Mouse (Mus musculus) heart, embryonic 11.5 days (tissue): Measurements from ENCODE around the gene Itgb8. TPM values are rescaled to one million over a fixed set of nuclear protein-coding genes. Genes with fewer than 3 reads are reported as not detected.

ENCODE experiments used
- ATAC-seq: fragments of 200-750 bp; cut with Nextera tagmentation; replicated peaks from 2 replicates; pipeline ENCODE4 v1.8.0; 2017; ENCODE audit warnings: moderate library complexity; ENCODE audit not compliant: insufficient number of reproducible peaks, low FRiP score, low TSS enrichment
- H3K27ac ChIP-seq: fragments of 300-500 bp; sonication (generic); 2 replicates; pipeline ENCODE4 v1.5.1; 2014; ENCODE audit warnings: mild to moderate bottlenecking, low read depth, low read length
- H3K27me3 ChIP-seq: fragments of 300-500 bp; sonication (generic); 2 replicates; pipeline ENCODE4 v1.6.1; 2014; ENCODE audit warnings: mild to moderate bottlenecking, low read length, mixed read lengths; ENCODE audit not compliant: control insufficient read depth, insufficient read depth
- H3K36me3 ChIP-seq: fragments of 300-500 bp; sonication (generic); 2 replicates; pipeline ENCODE4 v1.6.1; 2014; ENCODE audit warnings: mild to moderate bottlenecking, low read length, moderate library complexity, mixed read lengths; ENCODE audit not compliant: control insufficient read depth, insufficient read depth
- H3K4me1 ChIP-seq: fragments of 300-500 bp; sonication (generic); 2 replicates; pipeline ENCODE4 v1.6.1; 2014; ENCODE audit warnings: low read length; ENCODE audit not compliant: control insufficient read depth, insufficient read depth
- H3K4me2 ChIP-seq: fragments of 300-500 bp; sonication (generic); 2 replicates; pipeline ENCODE4 v1.6.1; 2014; ENCODE audit warnings: mild to moderate bottlenecking, moderate library complexity
- H3K4me3 ChIP-seq: fragments of 300-500 bp; sonication (generic); 2 replicates; pipeline ENCODE4 v1.5.1; 2014; ENCODE audit warnings: low read depth, low read length
- H3K9ac ChIP-seq: fragments of 300-500 bp; sonication (generic); 2 replicates; pipeline ENCODE4 v1.6.1; 2014; ENCODE audit warnings: mild to moderate bottlenecking, low read depth, low read length, moderate library complexity
- H3K9me3 ChIP-seq: fragments of 300-500 bp; sonication (generic); replicated peaks from 2 replicates; pipeline ENCODE4 v1.6.1; 2016; ENCODE audit warnings: low read length; ENCODE audit not compliant: control insufficient read depth
- WGBS: fragments of 180-500 bp; shearing (Covaris S2); extraction: QIAGEN DNeasy Blood & Tissue Kit; methylation state at CpG from one replicate; pipeline ENCODE4 v1.1.7; 2014; ENCODE audit not compliant: insufficient replicate concordance; 5-methylcytosine and 5-hydroxymethylcytosine counted together
- polyA plus RNA-seq: library from polyadenylated mRNA; unstranded; fragments of >200 nt; fragmentation: Nextera tagmentation; extraction: Ambion mirVana; gene quantifications from 2 replicates; pipeline ENCODE4 v1.2.1, GENCODE M21; 2014

Itgb8 gene
- polyA plus RNA-seq, 1 experiment from 2014 or later = 6.5 TPM

DNA sequence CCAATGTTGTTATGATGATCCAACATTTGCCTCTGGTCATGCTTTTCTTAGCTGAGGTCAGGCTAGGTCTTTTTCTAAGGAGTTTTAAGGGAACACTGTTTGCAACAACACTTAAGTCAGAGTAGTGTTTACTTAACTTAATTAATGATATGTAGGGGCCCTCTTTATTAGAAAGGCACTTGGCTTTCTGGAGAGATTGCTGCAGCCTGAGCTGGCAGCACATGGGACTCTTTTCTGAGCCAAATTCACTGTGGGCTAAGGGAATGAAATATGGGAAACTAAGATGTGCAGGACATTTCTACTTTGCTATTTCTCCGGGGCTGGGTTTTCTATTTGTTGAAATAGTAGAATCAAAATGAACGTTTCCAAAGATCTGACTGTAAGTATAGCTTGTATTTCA, 73.5 kb downstream of the Itgb8 start:
- 78% methylated on average over 2 of the region's 2 CpGs for WGBS
- no peak overlapping the region for H3K4me3 ChIP-seq
- no peak overlapping the region for H3K4me2 ChIP-seq
- no peaks in the 10 kb centered on the region for H3K27me3 ChIP-seq
- H3K27ac ChIP-seq = no peak overlapping the region
- no peak overlapping the region for H3K9ac ChIP-seq
- peaks cover 2% of the 10 kb centered on the region; the same call in 1 of the 2 replicates for H3K4me1 ChIP-seq
- ATAC-seq = no peak
- no peaks in the 10 kb centered on the region for H3K9me3 ChIP-seq
- peaks cover 3% of the 10 kb centered on the region; the same call in 1 of the 2 replicates for H3K36me3 ChIP-seq

DNA sequence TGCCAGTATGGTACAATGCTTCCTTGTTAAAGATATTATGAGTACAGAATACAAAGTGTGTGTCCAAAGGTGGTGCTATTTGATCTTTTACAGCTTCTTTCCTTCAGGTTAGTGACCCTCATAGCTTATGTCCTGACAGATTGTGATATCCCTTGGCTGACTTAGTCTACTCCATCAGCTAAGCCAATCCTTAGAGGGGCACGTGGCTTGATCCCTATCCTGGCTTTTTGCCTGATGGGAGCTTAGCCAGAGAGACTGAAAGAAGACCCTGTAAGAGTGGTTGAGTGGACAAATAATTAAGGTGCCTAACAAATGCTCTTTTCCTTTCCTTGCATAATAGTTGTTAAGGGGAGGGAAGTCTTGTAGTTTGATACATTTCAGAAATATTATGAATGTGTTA, 73.9 kb downstream of the Itgb8 start:
- H3K9me3 ChIP-seq = no peaks in the 10 kb centered on the region
- no peak for ATAC-seq
- H3K27me3 ChIP-seq = no peaks in the 10 kb centered on the region
- WGBS = 66% methylated on average over 1 of the region's 1 CpGs
- H3K9ac ChIP-seq = no peak overlapping the region
- H3K4me3 ChIP-seq = no peak overlapping the region
- H3K27ac ChIP-seq = no peak overlapping the region
- no peak overlapping the region for H3K4me2 ChIP-seq
- peaks cover 3% of the 10 kb centered on the region; the same call in 1 of the 2 replicates for H3K36me3 ChIP-seq
- H3K4me1 ChIP-seq = peaks cover 2% of the 10 kb centered on the region; the same call in 1 of the 2 replicates

DNA sequence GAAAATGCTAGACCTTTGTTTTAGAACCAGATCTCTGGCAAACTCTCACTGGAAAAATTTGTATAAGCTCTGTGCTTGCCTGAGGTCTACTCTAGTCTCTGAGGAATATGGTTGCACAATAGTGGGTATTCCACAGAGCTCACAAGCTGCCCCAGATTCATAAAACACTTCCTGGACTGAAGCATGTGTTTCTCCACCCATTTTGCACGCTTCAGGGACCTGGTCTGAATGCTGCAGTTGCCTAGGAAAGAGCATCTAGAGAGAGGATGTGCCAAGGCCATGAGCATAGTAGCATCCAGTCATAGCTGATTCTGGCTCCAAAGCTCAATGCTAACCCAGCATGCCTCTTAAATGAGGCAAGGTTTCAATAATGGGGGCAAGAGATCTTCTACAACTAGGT, 74.4 kb downstream of the Itgb8 start:
- H3K4me1 ChIP-seq = peaks cover 2% of the 10 kb centered on the region; the same call in 1 of the 2 replicates
- H3K4me2 ChIP-seq = no peak overlapping the region
- H3K9ac ChIP-seq = no peak overlapping the region
- no peak overlapping the region for H3K27ac ChIP-seq
- WGBS = 54% methylated on average over 1 of the region's 1 CpGs
- no peaks in the 10 kb centered on the region for H3K9me3 ChIP-seq
- H3K27me3 ChIP-seq = no peaks in the 10 kb centered on the region
- H3K36me3 ChIP-seq = peaks cover 3% of the 10 kb centered on the region; the same call in 1 of the 2 replicates
- no peak overlapping the region for H3K4me3 ChIP-seq
- no peak for ATAC-seq

DNA sequence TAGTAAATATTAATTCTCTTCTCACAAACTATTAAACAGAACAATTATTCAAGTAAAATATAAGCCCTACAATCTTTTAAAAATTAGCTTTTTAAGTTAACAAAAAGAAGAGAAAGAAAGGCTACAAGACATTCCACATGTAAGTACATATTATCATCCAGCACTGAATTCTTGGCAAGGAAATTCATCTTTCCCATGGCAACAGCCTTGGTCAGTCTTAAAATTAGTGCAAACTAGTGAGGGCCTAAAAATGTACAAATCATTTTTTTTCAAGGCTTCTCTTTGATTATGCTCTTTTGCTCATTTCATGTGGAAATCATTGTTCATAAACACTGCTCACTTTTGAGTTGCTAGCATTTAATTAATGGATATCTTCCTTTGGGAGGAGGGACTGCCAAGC, 77.8 kb downstream of the Itgb8 start:
- Histone ChIP-seq H3K4me3 (no peak overlapping the region), H3K9me3 (no peaks in the 10 kb centered on the region), H3K27me3 (no peaks in the 10 kb centered on the region), H3K27ac (no peak overlapping the region), H3K4me2 (no peak overlapping the region), H3K9ac (no peak overlapping the region), H3K36me3 (peaks cover under 1% of the 10 kb centered on the region; the same call in 1 of the 2 replicates), H3K4me1 (no peaks in the 10 kb centered on the region)
- no peak for ATAC-seq

DNA sequence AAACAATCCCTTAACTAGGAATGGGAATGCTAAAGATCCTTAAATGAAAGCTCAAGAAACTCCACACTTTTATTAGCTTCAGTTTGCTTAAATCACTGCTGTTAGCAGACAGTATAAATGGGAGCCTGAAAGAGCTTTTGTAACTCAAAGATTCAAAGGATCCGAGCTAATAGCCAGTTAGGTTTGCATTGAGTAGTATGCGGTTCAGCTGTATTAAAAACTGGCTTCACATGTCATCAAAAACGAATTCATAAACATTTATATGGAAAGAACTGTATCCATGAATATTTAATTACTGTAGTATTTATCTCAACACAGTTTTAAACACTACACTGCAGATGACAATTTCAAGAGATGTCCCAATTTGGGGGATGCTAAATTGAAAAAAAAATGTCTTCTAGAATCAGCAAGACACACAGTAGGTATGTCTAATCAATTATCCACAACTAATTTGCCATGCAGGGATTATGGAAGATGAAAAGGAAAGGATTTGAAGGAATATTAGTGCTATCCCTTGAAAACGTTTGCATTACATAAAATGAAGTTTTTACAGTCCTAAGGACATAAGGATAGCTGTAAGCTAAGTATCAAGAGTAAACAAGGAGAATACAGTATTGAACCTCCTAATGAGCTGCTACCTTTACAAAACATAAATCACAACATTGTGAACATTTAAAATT, 79.2 kb downstream of the Itgb8 start:
- WGBS = 60% methylated on average over 4 of the region's 4 CpGs
- no peaks in the 10 kb centered on the region for H3K27me3 ChIP-seq
- H3K27ac ChIP-seq = no peak overlapping the region
- H3K36me3 ChIP-seq = no peaks in the 10 kb centered on the region
- H3K4me2 ChIP-seq = no peak overlapping the region
- no peaks in the 10 kb centered on the region for H3K4me1 ChIP-seq
- H3K4me3 ChIP-seq = no peak overlapping the region
- ATAC-seq = no peak
- H3K9ac ChIP-seq = no peak overlapping the region
- H3K9me3 ChIP-seq = no peaks in the 10 kb centered on the region

DNA sequence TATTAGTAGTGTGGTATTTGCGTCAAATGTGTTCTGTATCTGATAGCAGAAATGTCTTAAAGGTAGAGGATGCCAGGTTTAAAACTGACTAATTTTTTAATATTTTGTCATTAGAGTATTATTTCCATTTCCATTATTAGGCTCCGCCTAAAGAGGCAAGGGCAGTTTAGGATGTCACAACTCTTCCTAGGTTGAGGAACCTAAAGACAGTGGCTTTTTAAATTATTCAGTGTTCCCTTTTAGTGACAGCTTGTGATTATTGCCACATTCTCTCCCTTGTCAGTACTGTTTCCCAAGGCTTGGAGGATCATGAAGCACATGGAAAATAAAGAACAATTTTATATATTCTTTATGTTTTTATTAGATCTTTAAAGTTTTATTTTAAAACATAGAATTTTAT, 80.9 kb downstream of the Itgb8 start:
- no peak for ATAC-seq
- Histone ChIP-seq H3K9me3 (no peaks in the 10 kb centered on the region), H3K27me3 (no peaks in the 10 kb centered on the region), H3K27ac (no peak overlapping the region), H3K4me3 (no peak overlapping the region), H3K36me3 (no peaks in the 10 kb centered on the region), H3K4me2 (no peak overlapping the region), H3K4me1 (no peaks in the 10 kb centered on the region), H3K9ac (no peak overlapping the region)
- WGBS = 84% methylated on average over 2 of the region's 2 CpGs

DNA sequence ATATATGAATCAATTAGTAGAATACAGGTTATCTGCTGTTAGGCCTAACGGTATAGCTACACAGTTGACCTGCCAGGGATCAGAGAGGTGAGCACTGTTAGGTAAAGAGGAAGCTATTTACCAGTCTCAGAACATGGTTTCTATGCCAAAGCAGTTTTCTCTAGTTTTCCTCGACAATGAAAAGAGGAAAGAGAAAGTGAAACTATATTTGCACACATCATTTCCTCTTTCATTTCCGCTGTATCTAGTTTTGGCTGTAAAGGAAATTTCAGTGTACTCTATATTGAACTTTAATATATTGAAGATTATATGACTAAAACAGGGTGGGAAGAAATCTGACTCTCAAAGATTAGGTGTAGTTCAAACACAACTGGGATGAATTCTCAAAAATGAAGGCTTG, 81.5 kb downstream of the Itgb8 start:
- 83% methylated on average over 3 of the region's 3 CpGs for WGBS
- Histone ChIP-seq H3K4me2 (no peak overlapping the region), H3K4me1 (no peaks in the 10 kb centered on the region), H3K27me3 (no peaks in the 10 kb centered on the region), H3K4me3 (no peak overlapping the region), H3K9ac (no peak overlapping the region), H3K36me3 (no peaks in the 10 kb centered on the region), H3K9me3 (no peaks in the 10 kb centered on the region), H3K27ac (no peak overlapping the region)
- ATAC-seq = no peak

DNA sequence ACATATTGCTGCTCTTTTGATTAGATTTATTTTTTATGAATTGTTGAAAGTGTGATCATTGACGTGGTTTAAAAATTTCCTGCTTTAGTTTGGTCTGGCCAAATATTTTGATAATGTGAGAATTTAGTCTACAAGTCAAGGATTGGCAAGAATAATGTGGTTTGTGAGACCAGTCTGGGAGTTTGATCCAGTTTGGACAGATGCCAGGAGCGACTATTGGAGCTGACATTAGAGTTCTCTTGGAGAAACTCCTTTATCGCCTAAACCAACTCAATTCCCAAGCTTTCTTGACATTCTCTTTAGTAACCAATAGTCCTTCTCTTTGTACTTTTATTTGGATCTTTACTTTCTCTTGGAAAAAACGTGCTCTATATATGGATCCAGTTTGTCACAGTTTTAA, 83.0 kb downstream of the Itgb8 start:
- H3K36me3 ChIP-seq = no peaks in the 10 kb centered on the region
- no peaks in the 10 kb centered on the region for H3K27me3 ChIP-seq
- H3K27ac ChIP-seq = no peak overlapping the region
- no peaks in the 10 kb centered on the region for H3K9me3 ChIP-seq
- no peak overlapping the region for H3K4me3 ChIP-seq
- WGBS = 68% methylated on average over 4 of the region's 4 CpGs
- H3K4me1 ChIP-seq = no peaks in the 10 kb centered on the region
- no peak overlapping the region for H3K4me2 ChIP-seq
- ATAC-seq = no peak
- H3K9ac ChIP-seq = no peak overlapping the region

DNA sequence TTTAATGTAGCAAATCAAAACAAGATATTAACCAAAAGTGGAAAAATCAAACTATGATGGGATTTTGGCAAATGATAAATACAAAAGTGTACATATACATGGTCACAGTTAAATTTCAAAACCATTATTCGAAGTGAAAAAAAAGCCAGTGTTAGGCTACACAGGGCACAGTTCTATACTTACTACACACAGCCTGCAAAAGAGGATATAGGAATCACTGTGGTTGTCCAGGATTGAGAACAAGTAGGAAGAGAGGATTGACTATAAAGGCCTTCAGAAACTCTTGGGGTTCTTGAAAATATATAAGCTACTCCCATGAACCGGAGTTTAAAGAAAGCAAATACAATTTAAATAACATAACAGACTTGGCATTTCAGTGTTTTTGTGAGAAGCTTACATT, 87.6 kb downstream of the Itgb8 start:
- Histone ChIP-seq H3K27me3 (no peaks in the 10 kb centered on the region), H3K4me1 (no peaks in the 10 kb centered on the region), H3K9ac (no peak overlapping the region), H3K9me3 (no peaks in the 10 kb centered on the region), H3K4me2 (no peak overlapping the region), H3K4me3 (no peak overlapping the region), H3K27ac (no peak overlapping the region), H3K36me3 (no peaks in the 10 kb centered on the region)
- WGBS = 84% methylated on average over 2 of the region's 2 CpGs
- ATAC-seq = no peak
